Mouse (Mus musculus) heart, embryonic 16.5 days (tissue): ENCODE results near the gene Tma7. TPM values are rescaled to one million over a fixed set of nuclear protein-coding genes. Genes with fewer than 3 reads are reported as not detected.

ENCODE experiments used
- ATAC-seq: fragments of 200-750 bp; cut with Nextera tagmentation; replicated peaks from 2 replicates; pipeline ENCODE4 v1.8.0; 2017; ENCODE audit warnings: moderate number of reproducible peaks; ENCODE audit not compliant: insufficient read depth, low FRiP score; ENCODE audit errors: extremely low read depth
- H3K27ac ChIP-seq: fragments of 300-500 bp; sonication (generic); 2 replicates; pipeline ENCODE4 v1.5.1; 2014; ENCODE audit warnings: mild to moderate bottlenecking, low read length, control low read depth, moderate library complexity
- H3K27me3 ChIP-seq: fragments of 300-500 bp; sonication (generic); 2 replicates; pipeline ENCODE4 v1.6.1; 2014; ENCODE audit warnings: low read length, mixed read lengths; ENCODE audit not compliant: control insufficient read depth, insufficient read depth
- H3K36me3 ChIP-seq: fragments of 300-500 bp; sonication (generic); 2 replicates; pipeline ENCODE4 v1.6.1; 2014; ENCODE audit not compliant: control insufficient read depth, insufficient read depth
- H3K4me1 ChIP-seq: fragments of 300-500 bp; sonication (generic); 2 replicates; pipeline ENCODE4 v1.6.1; 2014; ENCODE audit warnings: low read length, mixed read lengths; ENCODE audit not compliant: control insufficient read depth, insufficient read depth
- H3K4me2 ChIP-seq: fragments of 300-500 bp; sonication (generic); 2 replicates; pipeline ENCODE4 v1.6.1; 2014; ENCODE audit warnings: low read depth, mild to moderate bottlenecking, control low read depth, low read length
- H3K4me3 ChIP-seq: fragments of 300-500 bp; sonication (generic); 2 replicates; pipeline ENCODE4 v1.5.1; 2014; ENCODE audit warnings: mild to moderate bottlenecking, control low read depth, low read length
- H3K9ac ChIP-seq: fragments of 300-500 bp; sonication (generic); 2 replicates; pipeline ENCODE4 v1.6.1; 2014; ENCODE audit warnings: low read length, control low read depth
- H3K9me3 ChIP-seq: fragments of 300-500 bp; sonication (generic); replicated peaks from 2 replicates; pipeline ENCODE4 v1.6.1; 2016; ENCODE audit warnings: low read length; ENCODE audit not compliant: control insufficient read depth
- WGBS: fragments of 180-500 bp; shearing (Covaris S2); extraction: QIAGEN DNeasy Blood & Tissue Kit; methylation state at CpG from one replicate; pipeline ENCODE4 v1.1.7; 2014; 5-methylcytosine and 5-hydroxymethylcytosine counted together
- polyA plus RNA-seq: library from polyadenylated mRNA; unstranded; fragments of >200 nt; fragmentation: Nextera tagmentation; extraction: Ambion mirVana; gene quantifications from 2 replicates; pipeline ENCODE4 v1.2.1, GENCODE M21; 2015

Gene Tma7
- polyA plus RNA-seq, 1 experiment from 2014 or later, result 431 TPM

DNA sequence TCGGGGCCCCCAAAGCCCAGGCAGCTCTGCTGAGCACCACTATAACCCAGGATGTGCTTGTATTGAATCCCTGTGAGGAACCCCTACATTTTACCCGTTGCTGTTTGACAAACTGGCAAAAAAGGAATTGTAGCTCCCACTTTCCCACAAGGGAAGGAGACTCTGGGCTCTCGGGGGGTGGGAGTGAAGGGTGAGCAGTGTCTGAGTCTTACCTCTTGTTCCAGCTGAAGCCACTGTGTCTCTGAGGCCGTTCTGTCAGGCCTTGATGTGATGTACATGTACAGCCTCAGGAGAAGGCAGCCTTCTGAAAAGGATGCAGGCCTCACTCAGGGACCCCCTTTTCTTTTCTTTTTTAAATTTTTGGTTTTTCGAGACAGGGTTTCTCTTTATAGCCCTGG is 21.5 kb downstream of the Tma7 start:
- H3K4me1 ChIP-seq, result peaks cover 12% of the 10 kb centered on the region
- no peaks in the 10 kb centered on the region for H3K27me3 ChIP-seq
- no peak overlapping the region for H3K27ac ChIP-seq
- no peak overlapping the region for H3K9ac ChIP-seq
- ATAC-seq, result no peak
- WGBS, result 82% methylated on average over 5 of the region's 5 CpGs
- no peak overlapping the region for H3K4me2 ChIP-seq
- H3K36me3 ChIP-seq, result peaks cover 40% of the 10 kb centered on the region
- no peak overlapping the region for H3K4me3 ChIP-seq
- no peaks in the 10 kb centered on the region for H3K9me3 ChIP-seq

DNA sequence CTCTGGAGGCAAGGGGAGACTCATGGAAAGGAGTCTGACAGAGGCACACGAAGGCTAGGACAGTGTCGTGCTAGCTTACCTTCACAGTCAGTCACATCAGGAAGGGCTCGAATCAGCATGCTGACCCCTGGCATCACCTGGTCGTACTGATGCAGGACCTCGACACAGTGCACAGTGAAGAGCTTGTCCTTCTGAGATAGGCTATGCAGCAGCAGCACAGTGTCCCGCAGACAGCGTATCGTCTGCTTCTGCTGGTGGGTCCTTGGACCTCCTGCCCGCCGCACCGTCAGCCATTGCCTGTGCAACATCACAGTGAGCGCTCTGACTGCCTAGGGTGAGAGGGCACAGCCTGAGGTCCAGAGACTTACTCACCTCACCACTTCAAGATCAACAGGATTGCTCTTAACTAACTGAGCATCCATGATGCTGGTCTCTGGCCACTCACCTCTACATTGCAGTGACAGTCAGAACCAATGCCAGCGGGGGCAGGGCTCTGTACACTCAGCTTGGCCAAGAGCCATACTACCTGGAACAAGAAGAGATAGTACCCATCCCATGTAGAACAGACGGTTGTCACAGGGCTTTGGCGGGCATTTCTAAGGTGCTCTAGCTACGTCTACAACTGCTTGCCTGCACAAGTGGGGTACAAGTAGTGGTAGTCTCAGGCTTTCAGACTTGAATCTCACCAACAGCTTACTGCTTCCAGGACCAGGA is 22.0 kb downstream of the Tma7 start:
- H3K9ac ChIP-seq, result peak overlapping the region; percentile 61; the same call in 1 of the 2 replicates
- no peak overlapping the region for H3K4me2 ChIP-seq
- H3K27ac ChIP-seq, result no peak overlapping the region; the same call in 1 of the 2 replicates
- H3K9me3 ChIP-seq, result no peaks in the 10 kb centered on the region
- no peaks in the 10 kb centered on the region for H3K27me3 ChIP-seq
- 87% methylated on average over 16 of the region's 16 CpGs for WGBS
- no peak for ATAC-seq
- peaks cover 13% of the 10 kb centered on the region for H3K4me1 ChIP-seq
- peaks cover 36% of the 10 kb centered on the region for H3K36me3 ChIP-seq
- no peak overlapping the region for H3K4me3 ChIP-seq

DNA sequence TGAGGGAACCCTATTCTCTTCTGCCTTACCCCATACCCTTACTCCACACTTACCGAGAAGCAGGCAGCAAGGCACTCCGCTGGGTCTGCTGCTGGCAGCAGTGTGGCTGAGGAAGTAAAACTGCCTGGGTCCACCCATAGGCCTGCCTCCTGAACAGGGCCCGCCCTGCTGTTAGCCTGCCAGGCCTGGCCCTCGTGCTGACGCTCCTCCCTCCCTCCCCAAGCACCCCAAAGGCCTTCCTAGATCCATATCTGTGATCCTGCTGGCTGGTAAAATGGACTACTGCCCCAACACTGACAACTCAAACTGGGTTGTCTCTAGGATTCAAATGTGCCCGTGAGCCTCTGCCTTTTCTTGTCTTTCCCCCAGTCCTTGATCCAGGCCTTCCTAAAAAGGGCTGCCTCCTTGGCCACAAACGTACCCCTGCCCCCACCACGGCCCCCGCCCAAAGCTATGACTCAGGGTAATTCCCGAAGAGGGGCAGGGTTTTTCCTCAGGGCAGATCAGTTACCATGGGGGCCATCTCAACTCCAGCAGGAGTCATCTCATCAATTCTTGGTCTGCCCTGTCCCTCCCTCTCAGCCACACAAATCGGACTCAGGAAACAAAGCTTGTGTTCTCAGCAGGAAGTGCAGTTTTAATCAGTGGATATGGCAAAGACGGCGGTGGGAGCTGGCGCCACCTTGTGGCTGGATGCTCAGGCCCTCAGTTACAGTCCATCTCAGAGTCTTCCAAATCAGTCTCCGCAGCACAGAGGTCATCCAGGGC is 23.1 kb downstream of the Tma7 start, which contains the start of gene Trex1:
Gene Trex1, minus strand, starts transcription at position 599 of the 768 bp plus-strand sequence.
- peak; percentile 85 for ATAC-seq
- Histone ChIP-seq H3K27ac (peak within 1 kb of the TSS; percentile 90), H3K36me3 (peaks cover 26% of the 10 kb centered on the region), H3K4me2 (peak within 1 kb of the TSS; percentile 79), H3K9me3 (no peaks in the 10 kb centered on the region), H3K4me3 (peak within 1 kb of the TSS; percentile 57), H3K27me3 (no peaks in the 10 kb centered on the region), H3K4me1 (peaks cover 19% of the 10 kb centered on the region), H3K9ac (peak within 1 kb of the TSS; percentile 76)
- WGBS, result 9% methylated on average over 15 of the region's 15 CpGs

- 90% methylated on average over 19 of the region's 19 CpGs for WGBS
- H3K4me1 ChIP-seq, result peaks cover 23% of the 10 kb centered on the region
- no peak for ATAC-seq
- peak overlapping the region; percentile 90 for H3K27ac ChIP-seq
- H3K4me3 ChIP-seq, result peak overlapping the region; percentile 57
- peak overlapping the region; percentile 79; the same call in 1 of the 2 replicates for H3K4me2 ChIP-seq
- no peaks in the 10 kb centered on the region for H3K9me3 ChIP-seq
- peak overlapping the region; percentile 76; the same call in 1 of the 2 replicates for H3K9ac ChIP-seq
- H3K27me3 ChIP-seq, result no peaks in the 10 kb centered on the region
- peaks cover 21% of the 10 kb centered on the region for H3K36me3 ChIP-seq
Observed at GRCm38 (mm10) chr9:109058006-109058765, 24.2 kb downstream of the Tma7 start.

- no peak overlapping the region for H3K4me2 ChIP-seq
- no peaks in the 10 kb centered on the region for H3K9me3 ChIP-seq
- no peak overlapping the region for H3K27ac ChIP-seq
- no peak overlapping the region for H3K4me3 ChIP-seq
- H3K36me3 ChIP-seq, result peaks cover 22% of the 10 kb centered on the region
- WGBS, result 82% methylated on average over 5 of the region's 5 CpGs
- no peak for ATAC-seq
- H3K27me3 ChIP-seq, result no peaks in the 10 kb centered on the region
- H3K9ac ChIP-seq, result no peak overlapping the region
- peaks cover 23% of the 10 kb centered on the region for H3K4me1 ChIP-seq
Observed at GRCm38 (mm10) chr9:109057543-109057942, 24.8 kb downstream of the Tma7 start.

DNA sequence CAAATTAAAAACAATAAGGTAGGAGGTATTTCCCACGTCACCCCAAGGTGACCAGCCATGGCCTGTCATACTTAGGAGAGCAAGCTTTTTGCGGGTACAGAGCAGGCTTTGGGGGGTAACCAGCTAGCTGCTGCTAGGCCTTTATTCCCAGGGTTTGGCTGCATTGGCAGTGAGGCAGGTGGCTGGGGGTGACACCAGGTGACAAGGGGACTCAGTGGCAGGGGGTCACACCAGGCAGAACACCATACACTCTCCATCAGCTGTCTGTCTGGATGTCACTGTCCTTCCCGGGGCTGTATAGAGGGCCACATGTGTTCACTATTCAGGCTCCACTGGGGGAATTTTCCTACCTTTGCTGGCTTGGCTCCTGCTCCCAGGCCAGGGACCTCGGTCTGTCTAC is 25.5 kb downstream of the Tma7 start:
- Histone ChIP-seq H3K9ac (no peak overlapping the region), H3K9me3 (no peaks in the 10 kb centered on the region), H3K27ac (no peak overlapping the region), H3K4me2 (no peak overlapping the region), H3K4me1 (peaks cover 23% of the 10 kb centered on the region), H3K36me3 (peaks cover 23% of the 10 kb centered on the region), H3K27me3 (no peaks in the 10 kb centered on the region), H3K4me3 (no peak overlapping the region)
- 86% methylated on average over 4 of the region's 4 CpGs for WGBS
- ATAC-seq, result no peak

DNA sequence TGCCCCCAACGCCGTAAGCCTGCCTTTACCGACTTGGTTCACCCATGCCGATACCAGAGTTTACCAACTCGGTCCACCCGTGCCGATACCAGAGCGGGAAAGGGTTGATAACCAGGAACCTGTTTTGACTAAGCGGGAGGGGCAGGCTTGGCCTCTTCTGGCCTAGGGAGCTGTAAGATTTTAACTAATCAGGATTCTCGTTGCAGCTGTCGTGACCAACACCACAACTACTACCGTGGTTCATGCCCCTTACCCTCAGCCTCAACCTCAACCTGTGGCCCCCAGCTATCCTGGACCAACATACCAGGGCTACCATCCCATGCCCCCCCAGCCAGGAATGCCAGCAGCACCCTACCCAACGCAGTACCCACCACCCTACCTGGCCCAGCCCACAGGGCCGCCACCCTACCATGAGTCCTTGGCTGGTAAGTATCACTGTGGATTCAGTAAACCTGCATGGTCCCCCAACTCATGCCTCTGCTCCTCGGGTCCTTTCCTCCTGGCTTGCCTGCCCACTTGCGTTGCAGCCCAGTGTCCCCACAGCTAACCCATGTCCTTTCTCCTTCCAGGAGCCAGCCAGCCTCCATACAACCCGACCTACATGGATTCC is 26.2 kb downstream of the Tma7 start:
- no peaks in the 10 kb centered on the region for H3K9me3 ChIP-seq
- H3K9ac ChIP-seq, result no peak overlapping the region
- no peak for ATAC-seq
- no peak overlapping the region for H3K27ac ChIP-seq
- WGBS, result 89% methylated on average over 17 of the region's 17 CpGs
- H3K27me3 ChIP-seq, result no peaks in the 10 kb centered on the region
- H3K4me3 ChIP-seq, result no peak overlapping the region
- no peak overlapping the region for H3K4me2 ChIP-seq
- H3K36me3 ChIP-seq, result peaks cover 23% of the 10 kb centered on the region
- H3K4me1 ChIP-seq, result peaks cover 23% of the 10 kb centered on the region

DNA sequence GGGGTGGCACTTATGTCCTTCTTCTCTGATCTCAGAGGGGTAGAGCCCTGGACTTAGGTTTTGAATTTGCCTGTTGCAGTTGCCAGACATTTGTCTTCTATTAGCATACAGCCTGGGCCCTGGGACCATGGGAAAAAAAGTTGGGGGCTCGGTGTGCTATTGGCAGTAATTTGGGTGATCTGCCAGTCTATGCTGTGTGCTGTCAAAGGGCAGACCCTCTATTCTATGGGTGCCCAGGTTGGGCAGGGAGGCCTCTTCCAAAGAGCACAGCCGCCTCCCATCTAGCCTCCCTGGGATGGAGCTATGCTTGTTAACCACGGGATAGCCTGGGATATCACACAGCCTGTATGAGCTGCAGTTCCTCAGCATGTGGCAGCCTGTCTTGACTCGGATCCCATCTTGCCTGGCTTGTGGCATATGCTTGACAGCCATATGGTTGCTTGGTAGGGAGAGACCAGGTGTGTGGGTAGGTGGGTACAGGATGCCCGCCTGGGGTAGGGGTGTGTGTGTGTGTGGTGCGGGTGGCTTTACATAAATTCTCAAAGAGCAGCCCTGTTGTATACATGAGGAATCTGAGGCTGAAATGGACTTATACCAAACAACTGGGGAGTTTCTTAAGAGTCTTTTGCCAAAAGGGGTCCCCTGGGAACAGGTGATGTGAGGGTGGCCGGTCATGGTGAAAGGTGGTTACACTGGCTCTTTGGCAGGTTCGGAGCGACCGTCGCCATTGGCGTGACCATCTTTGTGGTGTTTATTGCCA is 26.9 kb downstream of the Tma7 start:
- Histone ChIP-seq H3K4me3 (peak overlapping the region; percentile 37), H3K36me3 (peaks cover 23% of the 10 kb centered on the region), H3K27ac (peak overlapping the region; percentile 15), H3K4me1 (peaks cover 23% of the 10 kb centered on the region), H3K9me3 (no peaks in the 10 kb centered on the region), H3K4me2 (peak overlapping the region; percentile 47), H3K27me3 (no peaks in the 10 kb centered on the region), H3K9ac (peak overlapping the region; percentile 60)
- 89% methylated on average over 12 of the region's 12 CpGs for WGBS
- ATAC-seq, result no peak
